Mouse (Mus musculus) cerebellum, adult 11-12 months (tissue): ENCODE results near the gene Ncln.

Source experiments
- DNase-seq: peaks from one replicate; pipeline ENCODE4 v3.0.0; 2022

Ncln gene

GRCm38 (mm10) chr10:81510246-81510810 is 14.1 kb upstream of the Ncln start:
- DNase-seq, result no peak

GRCm38 (mm10) chr10:81507691-81508489 is 11.7 kb upstream of the Ncln start:
- DNase-seq, result no peak

- no peak for DNase-seq
Measured at GRCm38 (mm10) chr10:81507095-81507494, 10.9 kb upstream of the Ncln start.

- no peak for DNase-seq
Measured at GRCm38 (mm10) chr10:81505016-81505664, 8.9 kb upstream of the Ncln start.

- DNase-seq, result peak; percentile 86
Measured at GRCm38 (mm10) chr10:81502658-81503057, 6.5 kb upstream of the Ncln start.

GRCm38 (mm10) chr10:81501863-81502262 is 5.7 kb upstream of the Ncln start:
- peak; percentile 30 for DNase-seq

- no peak for DNase-seq
Measured at GRCm38 (mm10) chr10:81500032-81500431, 3.8 kb upstream of the Ncln start, which contains the start of gene S1pr4. TSS of gene S1pr4 (minus strand) at chr10:81500132.

GRCm38 (mm10) chr10:81499250-81499901 is 3.2 kb upstream of the Ncln start:
- peak; percentile 63 for DNase-seq

GRCm38 (mm10) chr10:81498316-81499249 is 2.4 kb upstream of the Ncln start:
- DNase-seq, result peak; percentile 65

- DNase-seq, result peak; percentile 69
Measured at GRCm38 (mm10) chr10:81497401-81498270, 1.4 kb upstream of the Ncln start.

- peak; percentile 41 for DNase-seq
Measured at GRCm38 (mm10) chr10:81496969-81497368, 777 bp upstream of the Ncln start.

- DNase-seq, result peak; percentile 78
Measured at GRCm38 (mm10) chr10:81495616-81496263, 452 bp downstream of the Ncln start.

GRCm38 (mm10) chr10:81495151-81495550 is 1.0 kb downstream of the Ncln start:
- DNase-seq, result no peak

GRCm38 (mm10) chr10:81494260-81495041 is 1.7 kb downstream of the Ncln start:
- DNase-seq, result peak; percentile 60

- DNase-seq, result peak; percentile 53
Measured at GRCm38 (mm10) chr10:81493601-81494220, 2.5 kb downstream of the Ncln start.

GRCm38 (mm10) chr10:81492606-81493240 is 3.5 kb downstream of the Ncln start:
- DNase-seq, result peak; percentile 53

GRCm38 (mm10) chr10:81491018-81491417 is 5.2 kb downstream of the Ncln start:
- DNase-seq, result peak; percentile 46

- no peak for DNase-seq
Measured at GRCm38 (mm10) chr10:81489941-81490340, 6.3 kb downstream of the Ncln start.

- DNase-seq, result no peak
Measured at GRCm38 (mm10) chr10:81488081-81488480, 8.1 kb downstream of the Ncln start.
